Mouse (Mus musculus) cerebellum, postnatal 36 days (tissue): ENCODE measurements around the gene Dpep2nb.

Experiments
- DNase-seq, 2 experiments: peaks; one replicate each; pipeline ENCODE4 v3.0.0; 2021 to 2022; ENCODE audit warnings: mixed read lengths in 2 of 2

Dpep2nb gene

DNA sequence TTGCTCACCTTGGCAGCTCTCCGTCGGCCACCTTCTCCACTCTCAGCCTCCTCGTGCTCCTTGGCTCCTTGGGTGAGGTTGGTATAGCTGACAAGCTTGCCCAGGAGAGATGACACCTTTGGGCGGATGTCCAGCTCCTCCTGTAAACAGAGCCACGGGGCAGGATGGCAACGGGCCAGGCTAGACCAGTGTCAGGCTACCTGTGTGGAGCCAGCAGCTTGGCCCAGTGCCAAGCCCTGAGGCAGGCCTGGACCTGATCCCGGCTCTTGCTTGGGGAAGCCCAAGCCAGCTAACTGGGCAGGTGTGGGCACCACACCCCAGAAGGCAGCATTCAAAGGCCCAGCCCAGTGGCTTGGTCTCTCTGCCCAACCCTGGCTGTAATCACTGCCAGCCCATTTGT lies 46.4 kb downstream of the Dpep2nb start:
- peak; percentile 83 to 89 for DNase-seq

- DNase-seq: no peak
These were observed 48.0 kb downstream of the Dpep2nb start for GRCm38 (mm10) chr8:105957813-105958212.

GRCm38 (mm10) chr8:105956556-105956955 lies 49.2 kb downstream of the Dpep2nb start:
- no peak for DNase-seq

DNA sequence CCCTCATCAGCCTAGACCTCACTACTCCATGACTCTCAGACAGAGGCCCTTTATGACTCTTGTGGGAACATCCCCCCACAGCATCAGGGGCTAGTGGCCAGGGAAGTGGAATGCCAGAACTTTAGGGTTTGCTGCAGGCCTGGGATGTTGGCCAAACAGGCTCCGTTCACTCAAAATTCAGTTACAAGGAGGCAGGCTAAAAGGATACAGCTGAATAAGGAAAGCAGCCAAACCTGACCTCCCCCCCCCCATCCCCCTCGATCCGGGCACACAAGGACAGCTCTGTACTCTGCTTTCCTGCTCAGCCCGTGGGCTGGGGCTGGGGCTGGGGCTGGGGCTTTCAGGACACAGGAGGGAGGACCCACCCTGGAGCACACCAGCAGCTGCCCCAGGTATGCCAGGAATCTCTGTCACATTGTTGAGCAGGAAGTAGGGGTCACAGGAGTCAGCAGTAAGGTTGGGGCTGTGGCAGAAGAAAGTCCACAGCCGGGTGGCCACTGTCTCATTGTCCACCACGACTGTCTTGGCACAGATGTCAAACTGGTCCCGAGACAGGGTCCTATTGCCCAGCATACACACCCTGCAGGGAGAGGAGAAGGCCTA lies 54.6 kb downstream of the Dpep2nb start:
- DNase-seq: no peak

- DNase-seq: peak; percentile 39 to 52
These were observed 56.4 kb downstream of the Dpep2nb start for GRCm38 (mm10) chr8:105949350-105949749.
